Mouse (Mus musculus) hindbrain, postnatal 0 days (tissue): Measurements from ENCODE around the gene Kiss1. TPM values are rescaled to one million over a fixed set of nuclear protein-coding genes. Genes with fewer than 3 reads are reported as not detected.

Experiments used
- ATAC-seq: fragments of 200-750 bp; cut with Nextera tagmentation; 2 replicates; pipeline ENCODE4 v1.8.0; 2017; ENCODE audit warnings: mild to moderate bottlenecking, moderate TSS enrichment, moderate library complexity
- DNase-seq: peaks from one replicate; pipeline ENCODE4 v3.0.0-alpha.2; 2015; ENCODE audit warnings: low spot score
- H3K27ac ChIP-seq: fragments of 300-500 bp; sonication (generic); 2 replicates; pipeline ENCODE4 v1.5.1; 2014; ENCODE audit warnings: mild to moderate bottlenecking
- H3K27me3 ChIP-seq: fragments of 300-500 bp; sonication (generic); 2 replicates; pipeline ENCODE4 v1.6.1; 2014; ENCODE audit warnings: low read length, mixed read lengths; ENCODE audit not compliant: insufficient read depth
- H3K36me3 ChIP-seq: fragments of 300-500 bp; sonication (generic); 2 replicates; pipeline ENCODE4 v1.6.1; 2014; ENCODE audit warnings: low read length, mixed read lengths; ENCODE audit not compliant: insufficient read depth
- H3K4me1 ChIP-seq: fragments of 300-500 bp; sonication (generic); 2 replicates; pipeline ENCODE4 v1.6.1; 2014; ENCODE audit warnings: antibody characterized with exemption, low read length, mixed read lengths; ENCODE audit not compliant: insufficient read depth
- H3K4me2 ChIP-seq: fragments of 300-500 bp; sonication (generic); 2 replicates; pipeline ENCODE4 v1.6.1; 2014; ENCODE audit warnings: low read depth, mild to moderate bottlenecking, low read length, moderate library complexity, mixed read lengths
- H3K4me3 ChIP-seq: fragments of 300-500 bp; sonication (generic); 2 replicates; pipeline ENCODE4 v1.5.1; 2014; ENCODE audit warnings: low read length
- H3K9ac ChIP-seq: fragments of 300-500 bp; sonication (generic); replicated peaks from 2 replicates; pipeline ENCODE4 v1.6.1; 2014; ENCODE audit warnings: mild to moderate bottlenecking, low read length, moderate library complexity, mixed read lengths
- H3K9me3 ChIP-seq: fragments of 300-500 bp; sonication (generic); 2 replicates; pipeline ENCODE4 v1.6.1; 2016; ENCODE audit warnings: low read length, mixed read lengths
- CTCF ChIP-seq: IDR thresholded peaks from 2 replicates; pipeline ENCODE4 v1.5.1; 2016; ENCODE audit warnings: antibody characterized with exemption, control low read depth, low read depth
- WGBS: fragments of 180-500 bp; shearing (Covaris S2); extraction: QIAGEN DNeasy Blood & Tissue Kit; methylation state at CpG from one replicate; pipeline ENCODE4 v1.1.7; 2014; 5-methylcytosine and 5-hydroxymethylcytosine counted together
- polyA plus RNA-seq: library from polyadenylated mRNA; unstranded; fragments of >200 nt; fragmentation: Nextera tagmentation; extraction: Ambion mirVana; gene quantifications from 2 replicates; pipeline ENCODE4 v1.2.1, GENCODE M21; 2015
- total RNA-seq: library from RNA; depleted of rRNA; stranded (reverse); fragments of >200 nt; gene quantifications from 2 replicates; pipeline ENCODE4 v1.2.3, GENCODE M21; 2014

Gene Kiss1
- total and polyA plus RNA-seq, 2 experiments from 2014 or later, result not detected

DNA sequence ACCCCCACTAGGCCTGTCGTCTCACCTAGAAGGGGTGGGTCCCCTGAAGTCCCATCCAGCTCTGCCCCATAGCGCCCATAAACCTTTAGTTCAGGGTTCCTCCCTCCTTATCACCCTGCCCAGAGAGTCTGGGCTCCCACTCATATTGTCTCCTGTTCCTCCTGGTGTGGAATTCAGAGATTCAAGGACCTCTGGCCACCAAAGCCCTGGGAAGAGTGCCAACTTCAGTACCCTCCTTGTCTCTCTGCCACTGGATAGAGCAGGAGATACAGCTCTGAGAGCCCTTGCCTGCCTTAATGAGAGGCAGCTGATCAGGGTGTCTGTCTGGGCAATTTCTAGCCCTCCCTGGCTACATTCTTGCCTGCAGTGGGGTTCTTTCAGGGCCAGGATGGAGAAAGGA, 43.2 kb downstream of the Kiss1 start:
- Histone ChIP-seq H3K4me2 (peak overlapping the region; percentile 93; the same call in 1 of the 2 replicates), H3K4me1 (peaks cover 18% of the 10 kb centered on the region), H3K36me3 (no peaks in the 10 kb centered on the region), H3K27me3 (no peaks in the 10 kb centered on the region), H3K9ac (no peak overlapping the region), H3K4me3 (peak overlapping the region; percentile 65; the same call in 1 of the 2 replicates), H3K9me3 (no peaks in the 10 kb centered on the region), H3K27ac (no peak overlapping the region)
- ATAC-seq, result no peak
- peak; percentile 25 for DNase-seq
- WGBS, result 51% methylated on average over 2 of the region's 2 CpGs
- no peak for TF ChIP-seq CTCF

- Histone ChIP-seq H3K27me3 (no peaks in the 10 kb centered on the region), H3K4me3 (no peak overlapping the region), H3K4me2 (no peak overlapping the region), H3K9ac (no peak overlapping the region), H3K36me3 (no peaks in the 10 kb centered on the region), H3K9me3 (no peaks in the 10 kb centered on the region), H3K27ac (no peak overlapping the region), H3K4me1 (peaks cover 18% of the 10 kb centered on the region)
- 44% methylated on average over 10 of the region's 10 CpGs for WGBS
- ATAC-seq (no peak), DNase-seq (no peak)
- no peak for TF ChIP-seq CTCF
These were observed 45.4 kb downstream of the Kiss1 start for GRCm38 (mm10) chr1:133366951-133367605.

- H3K9me3 ChIP-seq, result no peaks in the 10 kb centered on the region
- TF ChIP-seq CTCF, result no peak
- WGBS, result 16% methylated on average over 11 of the region's 11 CpGs
- DNase-seq (peak; percentile 42), ATAC-seq (no peak)
- no peaks in the 10 kb centered on the region for H3K27me3 ChIP-seq
- no peak overlapping the region for H3K9ac ChIP-seq
- peak overlapping the region; percentile 32 for H3K27ac ChIP-seq
- H3K36me3 ChIP-seq, result no peaks in the 10 kb centered on the region
- H3K4me1 ChIP-seq, result peaks cover 18% of the 10 kb centered on the region
- no peak overlapping the region for H3K4me2 ChIP-seq
- H3K4me3 ChIP-seq, result no peak overlapping the region
These were observed 46.2 kb downstream of the Kiss1 start for GRCm38 (mm10) chr1:133367606-133368488.

GRCm38 (mm10) chr1:133368644-133369043, 47.0 kb downstream of the Kiss1 start:
- 0 out of 2 replicates have a peak overlapping the region, but pooled peaks have one; percentile 32 for H3K27ac ChIP-seq
- H3K4me1 ChIP-seq, result peaks cover 18% of the 10 kb centered on the region
- DNase-seq, result no peak
- H3K4me3 ChIP-seq, result no peak overlapping the region
- H3K27me3 ChIP-seq, result no peaks in the 10 kb centered on the region
- 55% methylated on average over 10 of the region's 10 CpGs for WGBS
- H3K4me2 ChIP-seq, result no peak overlapping the region
- no peaks in the 10 kb centered on the region for H3K9me3 ChIP-seq
- no peak for TF ChIP-seq CTCF
- no peak overlapping the region for H3K9ac ChIP-seq
- no peaks in the 10 kb centered on the region for H3K36me3 ChIP-seq
- ATAC-seq, result no peak

DNA sequence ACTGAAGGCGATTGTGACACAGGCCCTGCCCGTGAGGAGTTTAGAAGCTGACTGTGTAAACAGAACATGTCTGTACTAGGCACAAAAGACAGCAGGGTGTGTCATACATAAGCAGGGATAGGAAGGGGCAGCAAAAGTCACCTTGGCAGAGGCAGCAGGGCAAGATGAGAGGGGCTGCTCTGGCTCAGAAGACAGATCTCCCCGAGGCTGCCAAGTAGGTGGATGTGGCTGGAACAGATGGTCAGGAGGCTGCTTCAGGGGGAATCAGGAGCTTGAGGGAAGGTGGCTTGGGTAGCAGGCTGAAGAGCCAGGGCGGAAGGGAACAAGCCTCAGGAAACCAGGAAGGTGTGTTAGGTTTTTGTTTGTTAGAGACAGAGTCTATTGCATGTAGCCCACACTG, 48.7 kb downstream of the Kiss1 start:
- no peak overlapping the region for H3K27ac ChIP-seq
- WGBS, result 56% methylated on average over 4 of the region's 4 CpGs
- no peak for ATAC-seq
- H3K27me3 ChIP-seq, result no peaks in the 10 kb centered on the region
- DNase-seq, result no peak
- no peaks in the 10 kb centered on the region for H3K9me3 ChIP-seq
- peaks cover 8% of the 10 kb centered on the region for H3K4me1 ChIP-seq
- no peak for TF ChIP-seq CTCF
- H3K4me2 ChIP-seq, result no peak overlapping the region
- no peak overlapping the region for H3K4me3 ChIP-seq
- no peaks in the 10 kb centered on the region for H3K36me3 ChIP-seq
- no peak overlapping the region for H3K9ac ChIP-seq

DNA sequence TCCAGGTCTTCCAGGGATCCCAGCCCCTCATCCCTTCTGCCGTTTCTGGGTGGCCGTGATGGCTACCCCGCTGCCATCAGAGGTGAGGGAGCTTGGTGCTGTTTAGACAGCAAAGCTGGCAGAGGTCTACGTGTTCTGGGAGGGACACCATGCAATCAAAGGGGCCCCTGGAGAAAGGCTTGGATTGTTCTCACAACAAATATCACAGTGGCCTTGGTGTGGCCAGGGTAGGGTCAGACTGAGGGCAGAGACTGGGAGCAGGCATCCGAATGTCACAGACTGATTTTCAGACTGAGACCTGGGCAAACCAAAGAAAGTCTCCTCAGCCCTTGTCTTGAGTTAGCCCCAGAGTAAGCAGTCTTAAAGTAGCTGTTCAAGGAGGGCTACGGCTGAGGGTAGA, 49.8 kb downstream of the Kiss1 start:
- H3K9ac ChIP-seq, result no peak overlapping the region
- no peak overlapping the region for H3K27ac ChIP-seq
- ATAC-seq (no peak), DNase-seq (no peak)
- WGBS, result 82% methylated on average over 6 of the region's 6 CpGs
- TF ChIP-seq CTCF, result no peak
- no peaks in the 10 kb centered on the region for H3K36me3 ChIP-seq
- H3K4me2 ChIP-seq, result no peak overlapping the region
- no peaks in the 10 kb centered on the region for H3K9me3 ChIP-seq
- H3K4me1 ChIP-seq, result peaks cover 8% of the 10 kb centered on the region
- H3K4me3 ChIP-seq, result no peak overlapping the region
- no peaks in the 10 kb centered on the region for H3K27me3 ChIP-seq
